Mouse (Mus musculus): ENCODE measurements around the gene Trim44.

The Trim44 gene

DNA sequence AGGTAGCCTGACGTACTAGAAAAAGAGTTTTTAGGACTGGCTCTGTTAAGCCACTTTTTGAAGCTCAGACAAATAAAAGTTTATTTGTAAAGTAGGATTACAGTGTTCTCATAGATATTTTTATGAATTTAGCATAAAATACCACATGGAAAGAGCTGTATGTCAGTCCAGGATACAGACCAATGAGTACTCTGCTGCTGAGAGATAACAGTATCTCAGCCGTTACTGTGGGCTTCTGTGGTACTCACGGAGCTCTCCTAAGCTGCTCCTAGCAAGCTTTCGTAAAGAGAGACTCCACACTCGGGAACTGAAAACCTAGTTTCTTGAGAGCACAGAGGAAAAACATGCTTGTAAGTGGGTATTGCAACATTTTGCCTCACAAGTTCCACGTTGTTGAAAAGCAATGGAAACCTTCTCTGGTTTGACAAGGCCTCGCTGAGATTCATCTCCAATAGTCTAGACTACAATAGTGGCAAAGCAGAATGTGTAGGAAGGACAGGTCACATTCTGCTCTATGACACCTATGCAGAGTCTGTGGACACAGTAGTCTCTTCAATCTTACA is 41.6 kb downstream of the Trim44 start:
- DNase-seq (ENCODE audit: low spot score in 2 of 2), result no peak

DNA sequence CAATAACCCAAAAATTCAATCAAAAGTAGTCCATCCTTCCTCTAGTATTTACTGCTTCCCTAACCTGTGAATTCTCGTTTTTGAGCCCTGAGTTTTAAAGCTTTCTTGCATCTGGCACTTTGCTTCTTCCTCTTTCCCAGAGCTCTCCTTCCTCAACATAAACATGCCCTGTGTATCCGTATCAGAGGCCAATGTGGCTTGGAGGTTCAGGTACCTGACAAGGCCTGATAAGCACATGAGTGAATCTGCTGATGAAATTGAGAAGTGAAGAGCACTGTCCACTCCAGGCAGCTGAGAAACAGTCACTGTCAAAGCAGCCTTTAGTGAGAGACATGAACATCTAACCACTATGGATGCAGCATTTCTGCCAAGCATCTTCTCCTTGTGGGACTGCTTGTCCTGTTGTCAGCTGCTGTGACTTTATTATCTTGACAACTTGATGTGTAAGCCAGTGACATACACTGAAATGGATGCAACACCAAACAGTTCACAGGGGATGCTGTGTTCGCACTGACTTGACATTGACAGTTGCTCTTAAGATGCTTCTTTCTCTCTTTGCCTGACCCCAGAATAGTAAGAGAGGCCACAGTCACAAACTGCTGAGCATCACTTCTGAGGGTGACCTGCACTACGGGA is 42.9 kb downstream of the Trim44 start:
- DNase-seq (ENCODE audit: low spot score in 2 of 2), result no peak

DNA sequence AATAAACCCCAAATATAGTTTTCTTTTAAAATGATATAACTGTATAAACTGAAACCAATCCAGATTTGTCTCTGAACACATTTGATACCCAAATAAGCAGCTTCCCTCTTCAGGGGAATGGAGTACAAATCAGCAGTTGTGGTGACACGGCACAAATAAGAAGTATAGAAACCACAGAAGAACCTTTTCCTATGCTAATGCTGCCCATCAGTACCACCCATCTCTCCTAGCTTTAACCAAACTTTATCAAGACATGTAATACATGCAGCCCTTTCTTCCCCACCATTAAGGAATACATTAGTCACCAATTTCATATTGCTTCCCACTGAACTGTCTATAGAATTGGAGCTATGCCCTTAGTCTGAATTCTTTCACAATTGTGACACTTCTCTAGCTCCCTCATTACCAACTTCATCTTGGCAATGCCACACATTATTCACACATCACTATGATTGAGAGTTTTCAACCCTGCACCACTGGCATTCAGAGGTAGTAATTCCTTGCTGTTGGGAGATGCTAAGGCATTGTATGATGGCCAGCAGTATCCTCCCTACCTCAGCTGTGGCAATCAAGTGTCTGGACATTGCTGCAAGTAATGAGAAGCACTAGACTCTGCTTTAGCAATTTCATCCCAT is 44.6 kb downstream of the Trim44 start:
- no peak for DNase-seq (ENCODE audit: low spot score in 2 of 2)

- no peak for DNase-seq (ENCODE audit: low spot score in 2 of 2)
These were observed 45.4 kb downstream of the Trim44 start for GRCm38 (mm10) chr2:102362266-102362665.

DNA sequence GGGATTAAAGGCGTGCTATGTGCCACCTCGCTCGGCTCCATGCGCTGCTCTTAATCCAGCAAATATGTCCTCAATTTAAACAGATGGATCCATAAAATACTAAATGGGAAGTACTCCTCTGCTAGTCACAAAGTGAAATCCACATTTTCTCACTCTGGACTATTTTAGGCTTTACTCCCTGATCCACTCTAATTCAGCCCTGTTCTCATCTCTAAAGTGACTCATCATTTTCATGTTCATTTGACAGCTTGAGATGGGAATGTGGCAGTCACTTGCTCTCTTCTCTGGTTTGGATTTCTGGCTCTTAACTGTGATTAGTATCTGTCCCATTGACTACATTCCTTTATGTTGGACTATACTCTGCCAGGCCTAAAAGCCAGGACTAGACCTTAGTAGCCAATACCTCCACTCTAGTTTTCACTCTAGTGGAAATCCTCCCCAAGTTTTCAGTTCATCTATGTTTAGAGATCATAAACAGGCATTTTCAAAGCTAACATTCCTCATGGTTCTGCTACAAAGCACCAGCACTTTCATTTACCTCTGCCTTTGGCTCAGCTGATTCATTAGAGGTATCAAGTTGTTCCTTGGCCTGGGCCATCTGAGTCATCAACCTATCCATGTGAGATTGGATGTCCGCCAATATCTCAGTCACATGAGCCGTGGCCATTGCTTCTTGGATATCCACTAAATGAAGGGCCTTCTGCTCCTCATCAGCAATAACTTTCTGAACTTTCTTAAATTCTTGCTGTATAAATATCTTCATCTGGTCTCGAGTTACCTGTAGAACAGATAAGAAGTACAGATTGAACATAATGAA is 50.5 kb downstream of the Trim44 start:
- no peak for DNase-seq (ENCODE audit: low spot score in 2 of 2)

DNA sequence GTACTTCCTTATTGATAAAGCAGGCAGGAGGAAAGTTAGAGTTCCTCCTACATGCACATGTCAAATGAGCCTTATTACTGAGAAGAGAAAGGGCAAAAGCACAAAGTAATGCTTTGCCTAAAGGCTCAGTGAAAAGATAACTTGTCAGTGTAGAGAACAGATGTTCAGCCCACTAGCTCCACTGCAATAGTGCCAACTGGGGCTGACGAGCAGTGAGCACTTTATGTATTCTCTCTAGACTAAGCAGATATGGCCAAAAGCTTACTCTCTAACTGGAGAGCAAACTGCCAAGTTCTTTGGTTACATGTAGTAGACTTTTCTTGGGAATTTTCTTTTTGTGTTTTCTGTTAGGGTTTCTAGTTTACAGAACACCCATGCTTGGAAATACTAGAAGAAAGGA is 53.6 kb downstream of the Trim44 start:
- DNase-seq (ENCODE audit: low spot score in 2 of 2), result no peak

DNA sequence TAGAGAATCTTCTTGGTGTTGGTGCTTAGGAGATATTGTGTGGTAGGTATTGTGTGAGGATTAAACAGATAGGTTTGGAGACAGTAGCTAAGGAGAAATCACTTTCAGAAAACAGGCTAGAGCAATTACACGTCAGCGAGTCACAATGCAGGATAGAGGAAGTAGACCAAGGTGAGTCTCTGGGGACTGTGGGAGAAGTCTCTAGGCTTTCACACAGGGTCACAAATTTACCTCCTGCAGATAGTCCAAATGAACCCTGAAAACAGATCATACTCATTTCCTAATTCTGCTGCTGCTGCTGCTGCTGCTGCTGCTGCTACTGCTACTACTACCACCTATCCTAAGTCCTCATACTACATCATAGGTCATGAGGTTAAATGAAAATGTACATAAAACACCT is 66.2 kb downstream of the Trim44 start:
- no peak for DNase-seq (ENCODE audit: low spot score in 2 of 2)

DNA sequence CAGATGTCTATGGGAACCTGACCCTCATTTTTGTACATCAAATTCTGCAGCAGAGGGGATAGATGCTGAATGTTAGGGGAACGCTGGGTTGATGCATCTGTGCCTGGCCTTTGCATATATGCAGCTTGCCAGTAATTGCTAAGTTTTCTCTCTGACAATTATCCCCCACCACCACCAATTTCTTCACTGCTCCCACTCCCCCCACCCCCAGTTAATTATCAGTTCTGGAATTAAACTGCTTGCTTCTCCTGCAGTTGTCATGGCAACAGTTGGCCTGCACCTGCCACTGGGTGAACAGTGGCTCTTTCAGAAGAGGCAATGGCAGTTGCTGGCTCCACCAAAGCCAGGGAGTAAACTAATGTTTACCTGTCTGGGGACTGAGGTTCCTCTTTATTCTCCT is 70.8 kb downstream of the Trim44 start:
- DNase-seq (ENCODE audit: low spot score in 2 of 2), result no peak

DNA sequence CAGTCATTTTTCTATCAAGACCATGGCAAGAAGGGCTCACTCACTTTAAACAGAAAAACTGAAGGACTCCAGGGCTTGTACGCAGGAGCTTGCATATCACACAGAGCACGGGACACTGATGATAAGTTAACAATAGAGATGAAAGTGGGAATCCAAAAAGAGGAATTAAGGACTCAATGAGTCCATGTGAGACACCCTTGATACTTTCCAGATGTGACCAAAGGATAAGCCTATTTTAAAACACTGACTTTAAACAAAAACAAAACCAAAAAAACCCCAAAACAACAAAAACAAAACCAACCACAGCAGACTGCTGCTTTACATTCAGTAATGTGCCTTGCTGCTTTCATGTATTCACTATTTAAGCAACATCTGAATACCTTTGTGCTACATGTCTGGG is 75.7 kb downstream of the Trim44 start:
- DNase-seq (ENCODE audit: low spot score in 2 of 2), result no peak

DNA sequence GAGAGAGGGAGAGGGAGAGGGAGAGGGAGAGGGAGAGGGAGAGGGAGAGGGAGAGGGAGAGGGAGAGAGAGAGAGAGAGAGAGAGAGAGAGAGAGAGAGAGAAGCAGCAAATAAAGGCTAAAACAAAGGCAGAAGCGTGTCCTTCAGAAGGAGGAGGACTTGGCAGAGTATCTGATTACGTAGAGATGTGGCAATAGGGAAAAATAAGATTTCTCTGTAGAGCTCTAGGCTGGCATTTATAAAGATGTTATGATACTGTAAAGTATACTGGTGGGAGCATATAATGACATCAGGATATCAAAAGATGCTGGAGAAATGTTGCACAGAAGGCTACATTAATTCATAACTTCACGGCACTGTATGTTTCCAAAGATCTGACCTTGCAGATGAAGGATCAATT is 76.5 kb downstream of the Trim44 start:
- DNase-seq (ENCODE audit: low spot score in 2 of 2), result no peak

DNA sequence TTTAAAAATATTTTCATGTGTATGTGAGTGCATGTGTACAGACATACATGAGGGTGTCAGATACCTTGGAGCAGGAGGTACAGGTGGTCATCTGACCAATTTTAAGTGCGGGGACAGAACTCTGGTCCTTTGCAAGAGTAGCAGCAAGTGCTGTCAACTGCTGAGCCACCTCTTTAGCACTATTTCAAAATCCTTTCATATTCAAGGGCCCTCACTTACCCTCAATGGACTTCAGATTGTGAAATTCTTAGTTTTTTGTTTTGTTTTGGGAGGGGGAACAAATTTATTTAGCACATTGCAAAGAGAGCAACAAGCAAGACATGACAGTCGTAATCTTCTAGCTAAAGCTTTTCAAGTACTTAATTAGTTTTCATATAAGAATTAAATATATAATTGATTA is 81.7 kb downstream of the Trim44 start:
- no peak for DNase-seq (ENCODE audit: low spot score in 2 of 2)

DNA sequence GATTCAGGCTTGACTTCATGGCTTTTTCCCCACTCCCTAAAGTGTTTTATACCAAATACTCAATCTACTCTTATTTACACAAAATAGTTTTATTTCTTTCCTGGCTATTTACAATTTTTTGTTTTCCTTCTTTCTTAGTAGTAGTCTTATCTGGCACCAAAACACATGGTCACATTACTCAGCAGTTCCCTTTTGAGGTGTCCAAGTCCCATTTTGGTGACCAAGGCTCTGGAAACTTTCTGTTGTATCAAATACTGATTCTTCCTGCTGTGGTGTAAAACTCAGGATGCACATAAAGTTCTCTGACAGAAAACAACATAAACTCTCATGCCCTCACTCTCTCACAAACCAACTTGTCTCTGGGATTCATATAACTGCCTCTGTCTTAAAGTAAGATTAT is 83.3 kb downstream of the Trim44 start:
- no peak for DNase-seq (ENCODE audit: low spot score in 2 of 2)

GRCm38 (mm10) chr2:102316540-102316939 is 91.1 kb downstream of the Trim44 start:
- no peak for DNase-seq (ENCODE audit: low spot score in 2 of 2)

- no peak for DNase-seq (ENCODE audit: low spot score in 2 of 2)
These were observed 92.5 kb downstream of the Trim44 start for GRCm38 (mm10) chr2:102315153-102315552.

DNA sequence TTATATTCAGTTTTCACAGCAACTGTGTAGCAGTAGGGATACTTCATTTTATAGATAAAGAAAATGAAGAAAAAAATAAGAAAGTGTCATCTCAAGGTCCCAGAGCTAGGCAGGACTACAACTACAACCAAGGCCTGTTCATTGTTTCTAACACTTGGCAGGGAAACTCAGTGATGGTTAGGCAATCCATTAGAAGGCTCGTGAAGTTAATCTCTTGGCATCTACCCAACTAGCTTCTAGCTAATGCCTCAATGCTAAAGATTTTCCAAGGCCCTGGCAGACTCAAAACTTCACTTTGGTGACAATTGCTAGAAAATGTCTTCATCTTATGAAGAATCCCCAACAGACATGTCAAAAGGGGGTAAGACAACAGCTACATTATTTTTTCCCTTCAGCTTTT is 93.0 kb downstream of the Trim44 start:
- DNase-seq (ENCODE audit: low spot score in 2 of 2), result no peak

GRCm38 (mm10) chr2:102314068-102314467 is 93.6 kb downstream of the Trim44 start:
- no peak for DNase-seq (ENCODE audit: low spot score in 2 of 2)

GRCm38 (mm10) chr2:102312903-102313302 is 94.7 kb downstream of the Trim44 start:
- no peak for DNase-seq (ENCODE audit: low spot score in 2 of 2)

GRCm38 (mm10) chr2:102303274-102303673 is 104.4 kb downstream of the Trim44 start:
- DNase-seq (ENCODE audit: low spot score in 2 of 2), result no peak

DNA sequence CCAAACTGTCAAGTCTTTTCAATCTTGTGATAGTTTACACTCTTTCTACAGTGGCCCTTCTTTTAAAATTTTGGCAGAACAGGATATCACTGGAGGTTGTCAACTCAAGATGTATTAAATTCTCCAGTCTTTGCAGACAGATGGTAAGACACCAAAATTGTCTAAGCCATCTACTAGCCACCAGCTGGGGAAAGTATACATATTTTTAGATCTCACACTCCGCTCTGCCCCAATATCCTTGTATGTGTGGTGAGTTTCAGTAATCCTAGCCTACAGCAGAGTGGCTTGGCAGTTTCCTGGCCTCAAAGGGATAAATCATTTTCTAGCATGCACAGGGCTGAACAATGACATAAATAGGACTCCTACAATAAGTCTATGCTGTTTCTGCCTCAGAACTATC is 105.1 kb downstream of the Trim44 start:
- DNase-seq (ENCODE audit: low spot score in 2 of 2), result no peak

DNA sequence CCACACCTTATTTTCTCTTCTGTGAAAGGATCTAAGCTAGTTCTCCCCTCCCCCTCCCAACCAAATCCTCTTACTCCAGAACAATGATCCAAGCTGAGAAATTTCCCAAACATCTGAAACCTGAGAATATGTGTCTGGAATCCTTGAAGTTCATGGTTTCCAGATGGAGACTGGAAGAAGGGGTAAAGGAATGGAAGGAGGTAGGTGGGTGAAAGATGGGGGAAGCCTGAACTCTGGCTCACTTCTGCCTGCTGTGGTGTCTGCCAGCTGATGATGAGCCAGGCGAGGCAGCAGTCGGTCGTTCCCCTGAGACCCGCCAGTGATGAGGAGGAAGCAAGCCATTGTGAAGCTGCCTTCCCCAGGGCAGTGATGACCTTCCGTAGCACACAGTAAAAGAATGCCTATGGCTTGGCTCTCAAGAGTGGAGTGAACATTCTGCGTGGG is 112.8 kb downstream of the Trim44 start:
- no peak for DNase-seq (ENCODE audit: low spot score in 2 of 2)

GRCm38 (mm10) chr2:102293181-102293580 is 114.4 kb downstream of the Trim44 start:
- no peak for DNase-seq (ENCODE audit: low spot score in 2 of 2)

DNA sequence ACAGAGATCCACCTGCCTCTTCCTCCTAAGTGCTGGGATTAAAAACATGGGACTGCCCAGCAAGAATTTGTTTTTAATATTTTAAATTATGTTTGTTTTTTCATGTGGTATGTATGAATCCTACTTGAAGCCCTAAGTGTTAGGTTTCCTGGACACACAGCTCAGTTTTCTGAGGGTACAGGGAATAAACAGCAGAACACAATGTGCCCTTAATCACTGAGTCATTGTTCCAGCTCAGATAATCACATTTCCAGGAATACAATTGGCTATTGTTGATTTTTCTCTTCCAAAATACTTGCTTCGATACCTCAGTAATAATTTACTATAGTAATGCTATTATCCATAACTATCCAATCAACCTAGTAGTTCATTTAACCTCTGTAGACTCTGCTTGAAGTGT is 115.6 kb downstream of the Trim44 start:
- no peak for DNase-seq (ENCODE audit: low spot score in 2 of 2)

DNA sequence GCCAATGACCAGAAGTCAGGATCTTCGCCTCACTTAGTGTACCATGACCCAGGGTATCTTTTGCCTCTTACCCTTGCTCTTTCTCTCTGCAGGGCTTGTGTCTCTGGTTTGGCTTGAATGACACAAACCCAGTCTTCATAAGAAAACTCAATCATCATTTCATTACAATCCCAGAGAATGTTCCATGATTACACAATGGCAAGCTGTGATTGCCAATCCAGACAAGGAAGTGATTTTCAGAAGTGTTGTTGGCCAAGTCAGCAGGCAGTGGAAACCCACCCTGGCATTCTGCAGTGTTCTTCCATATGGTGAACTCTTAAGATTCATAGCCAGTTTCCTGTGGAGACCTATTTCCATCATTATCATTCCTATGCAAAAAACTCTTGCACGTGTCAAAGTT is 116.1 kb downstream of the Trim44 start:
- no peak for DNase-seq (ENCODE audit: low spot score in 2 of 2)

All from urinary bladder, adult 18-20 months (tissue).